Mouse (Mus musculus) heart, postnatal 4 days (tissue): ENCODE measurements around the gene Vmn2r32. TPM values are rescaled to one million over a fixed set of nuclear protein-coding genes. Genes with fewer than 3 reads are reported as not detected.
"Not testable (repeated sequence)": the region's sequence is repeated elsewhere in the genome, so short reads cannot be mapped to it uniquely, and the experiment has no call there.

ENCODE experiments used
- DNase-seq: peaks from one replicate; pipeline ENCODE4 v3.0.0; 2021
- total RNA-seq, 2 experiments: library from RNA; stranded (reverse); gene quantifications; 2 replicates each; pipeline ENCODE4 v1.2.3; 2021

Vmn2r32 gene
- not detected for total RNA-seq

GRCm38 (mm10) chr7:7479918-7480317, at the start of gene Vmn2r32:
Gene Vmn2r32, minus strand, starts transcription at chr7:7480018.
- not testable (repeated sequence) for DNase-seq

Other genes starting within 250 kb of the Vmn2r32 start
- gene Vmn2r29, start 232.7 kb downstream of the Vmn2r32 start, total RNA-seq: under 1 TPM in 1 of 2 experiments, not detected in 1; 0.18 TPM
- gene Gm45844, start 201.7 kb downstream of the Vmn2r32 start, total RNA-seq: 1 to 10 TPM in 1 of 2 experiments, under 1 TPM in 1; 0.81 to 2.3 TPM
- 10 to 100 TPM; 50.9 to 55.0 TPM for gene Clcn4, start 179.2 kb downstream of the Vmn2r32 start, total RNA-seq
- not detected for gene Vmn2r30, start 142.4 kb downstream of the Vmn2r32 start, total RNA-seq
- gene Gm45783, start 105.4 kb downstream of the Vmn2r32 start, total RNA-seq: not detected
- gene Vmn2r31, start 80.3 kb downstream of the Vmn2r32 start, total RNA-seq: not detected
- gene Vmn2r33, start 86.8 kb upstream of the Vmn2r32 start, total RNA-seq: not detected
- not detected for gene Vmn2r34, start 209.5 kb upstream of the Vmn2r32 start, total RNA-seq